18 mouse cellular contexts compared by ENCODE assay signal in genomic region chr14:24125069-24125468, GRCm38 (mm10).
DNase-seq lines count a peak whose midpoint lies in the region; ATAC-seq and TF ChIP-seq lines count a peak whose summit lies in the region.
"Had no signal": no experiment of that assay in that cellular context is flagged by ENCODE, and none has a peak within 500 bp of the region (broad histone marks: within the 10 kb centered on the region; RNA-seq: fewer than 3 reads in every experiment).

No protein-coding gene starts in this region.

- TF ChIP-seq POLR2A in cerebellum, adult 2 months (IDR thresholded peaks at IDR 0.05; ENCODE audit: borderline replicate concordance, insufficient read depth, low read length) = no peak

- H3K36me3 ChIP-seq in hindbrain, postnatal 0 days (ENCODE audit: insufficient read depth, low read length) = no peaks in the 10 kb centered on the region
- no peaks in the 10 kb centered on the region for H3K36me3 ChIP-seq in hindbrain, embryonic 12.5 days
- H3K36me3 ChIP-seq: embryonic facial prominence, embryonic 12.5 days; heart, embryonic 15.5 days had no signal

- H3K9me3 ChIP-seq in hindbrain, postnatal 0 days (ENCODE audit: low read length) = no peaks in the 10 kb centered on the region
- no peaks in the 10 kb centered on the region for H3K9me3 ChIP-seq in hindbrain, embryonic 12.5 days (replicated peaks)
- H3K9me3 ChIP-seq: embryonic facial prominence, embryonic 12.5 days; heart, embryonic 15.5 days had no signal

- no peaks in the 10 kb centered on the region for H3K27me3 ChIP-seq in cerebellum, adult 2 months (ENCODE audit: control insufficient read depth, insufficient read depth, low read length)
- no peaks in the 10 kb centered on the region for H3K27me3 ChIP-seq in hindbrain, postnatal 0 days (ENCODE audit: insufficient read depth, low read length)
- H3K27me3 ChIP-seq in hindbrain, embryonic 12.5 days = no peaks in the 10 kb centered on the region
- H3K27me3 ChIP-seq in Patski = no peaks in the 10 kb centered on the region
- H3K27me3 ChIP-seq: embryonic facial prominence, embryonic 12.5 days; heart, embryonic 15.5 days had no signal

- DNase-seq in cerebellum, postnatal 10 days = peak; percentile 22 to 39
- no peak for DNase-seq in cerebellum, adult 2 months
- no peak for DNase-seq in hindbrain, postnatal 0 days (ENCODE audit: low spot score)
- no peak for DNase-seq in layer of hippocampus, adult 2 months (ENCODE audit: low spot score in 2 of 2)
- no peak for DNase-seq in layer of hippocampus, adult 8-10 months (ENCODE audit: low spot score in 2 of 2)
- DNase-seq in Patski (ENCODE audit: low read depth, low spot score) = no peak
- DNase-seq: adrenal gland, postnatal 36 days; cerebellum, adult 8-10 months; cerebellum, postnatal 25 days; gastrocnemius, postnatal 36 days; heart, postnatal 14 days had no signal

- ATAC-seq in hindbrain, postnatal 0 days = no peak
- no peak for ATAC-seq in hindbrain, embryonic 12.5 days (ENCODE audit: low FRiP score)
- ATAC-seq in Patski = no peak
- ATAC-seq: activated CD4-positive, CD25-positive, alpha-beta regulatory T cell, adult 4 months; forebrain, embryonic 16.5 days had no signal

- TF ChIP-seq CTCF in cerebellum, adult 2 months (IDR thresholded peaks at IDR 0.05; ENCODE audit: borderline replicate concordance, insufficient read depth, low read depth, low read length) = no peak
- TF ChIP-seq CTCF in hindbrain, postnatal 0 days (IDR thresholded peaks at IDR 0.05; ENCODE audit: low read depth) = 0 out of 2 replicates have a peak, but pooled peaks have one; percentile 15
- peak; percentile 57 for TF ChIP-seq CTCF in layer of hippocampus, adult 2 months (conservative IDR thresholded peaks at IDR 0.05)
- TF ChIP-seq CTCF in Patski (IDR thresholded peaks at IDR 0.05) = peak; percentile 30

- 93% methylated on average over 2 of the region's 2 CpGs for WGBS in cerebellum, adult 2 months
- 84% methylated on average over 2 of the region's 2 CpGs for WGBS in hindbrain, postnatal 0 days
- 80% methylated on average over 2 of the region's 2 CpGs for WGBS in hindbrain, embryonic 12.5 days

- H3K9ac ChIP-seq in hindbrain, postnatal 0 days (replicated peaks; ENCODE audit: low read length) = no peak overlapping the region
- H3K9ac ChIP-seq in hindbrain, embryonic 12.5 days = no peak overlapping the region
- H3K9ac ChIP-seq: embryonic facial prominence, embryonic 12.5 days; heart, embryonic 15.5 days; hindbrain, embryonic 14.5 days had no signal

- H3K27ac ChIP-seq in cerebellum, adult 2 months (ENCODE audit: insufficient read depth, low read length) = no peak overlapping the region
- no peak overlapping the region for H3K27ac ChIP-seq in hindbrain, postnatal 0 days
- no peak overlapping the region for H3K27ac ChIP-seq in hindbrain, embryonic 12.5 days
- H3K27ac ChIP-seq in layer of hippocampus, adult 2 months = peak overlapping the region; percentile 61; the same call in 1 of the 2 replicates
- H3K27ac ChIP-seq: embryonic facial prominence, embryonic 12.5 days; heart, embryonic 15.5 days; hindbrain, embryonic 14.5 days had no signal

- CTCF ChIA-PET in Patski (lab: Charles Lee) = interaction anchor here (1.3 kb wide), 1 partner anchor 148 kb away, joined by 3 read pairs; no protein-coding TSS in a partner anchor

- H3K4me3 ChIP-seq in cerebellum, adult 2 months (replicated peaks; ENCODE audit: insufficient read depth, low read depth, low read length) = no peak overlapping the region
- no peak overlapping the region for H3K4me3 ChIP-seq in hindbrain, postnatal 0 days (ENCODE audit: low read length)
- no peak overlapping the region for H3K4me3 ChIP-seq in hindbrain, embryonic 12.5 days
- H3K4me3 ChIP-seq in layer of hippocampus, adult 2 months = no peak overlapping the region
- H3K4me3 ChIP-seq: embryonic facial prominence, embryonic 12.5 days; heart, embryonic 15.5 days had no signal

- H3K4me1 ChIP-seq in cerebellum, adult 2 months (ENCODE audit: control insufficient read depth, insufficient read depth, low read length) = no peaks in the 10 kb centered on the region
- H3K4me1 ChIP-seq in hindbrain, postnatal 0 days (ENCODE audit: insufficient read depth, low read length) = no peaks in the 10 kb centered on the region
- H3K4me1 ChIP-seq in hindbrain, embryonic 12.5 days = no peaks in the 10 kb centered on the region
- H3K4me1 ChIP-seq: embryonic facial prominence, embryonic 12.5 days; heart, embryonic 15.5 days had no signal

- POLR2A ChIA-PET in Patski (lab: Charles Lee) = no interaction called here

- in situ Hi-C loops in Patski (cut with MboI; ENCODE audit: low pct_unique_long_range_greater_than_20kb) = no loop called here

- no peak overlapping the region for H3K4me2 ChIP-seq in hindbrain, postnatal 0 days (ENCODE audit: low read depth, low read length)
- H3K4me2 ChIP-seq in hindbrain, embryonic 12.5 days (replicated peaks) = no peak overlapping the region
- H3K4me2 ChIP-seq: embryonic facial prominence, embryonic 12.5 days; heart, embryonic 11.5 days; heart, embryonic 15.5 days; hindbrain, embryonic 14.5 days had no signal

Comparison
In these comparisons a context has a peak if more than half of its experiments do, and no peak if none do; other contexts are left out.
1. DNase-seq: peak in cerebellum, postnatal 10 days (2 of 2); none in cerebellum, adult 2 months (0 of 2), hindbrain, postnatal 0 days (single experiment), layer of hippocampus, adult 2 months (0 of 2), layer of hippocampus, adult 8-10 months (0 of 2) and Patski (single experiment).